Mouse (Mus musculus): ENCODE measurements at regions not wholly inside any gene's neighbourhood (a gene's known extent, or its start where the extent isn't known, plus 50 kb on each side); places are given as distances from the start of the nearest gene placed in this dataset.
"Not testable (repeated sequence)": the region's sequence is repeated elsewhere in the genome, so short reads cannot be mapped to it uniquely, and the experiment has no call there.

DNA sequence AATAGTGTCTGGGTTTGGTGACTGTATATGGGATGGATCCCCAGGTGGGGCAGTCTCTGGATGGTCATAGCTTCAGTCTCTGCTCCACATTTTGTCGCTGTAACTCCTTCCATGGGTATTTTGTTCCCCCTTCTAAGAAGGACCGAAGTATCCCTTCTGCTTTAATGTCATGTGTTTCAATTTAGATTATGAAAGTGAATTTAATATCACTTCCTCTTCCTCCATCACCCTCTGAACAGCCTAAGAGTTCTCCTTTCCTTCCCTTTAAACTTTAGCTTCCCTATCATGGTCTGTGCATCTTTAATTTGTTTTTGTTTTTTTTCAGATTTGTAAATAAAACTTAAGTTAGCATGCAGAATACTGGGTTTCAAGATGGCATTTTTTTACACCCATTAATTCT, 211.0 kb upstream of the Phyhipl start:
- DNase-seq (ENCODE audit: low read depth, low spot score), result no peak

DNA sequence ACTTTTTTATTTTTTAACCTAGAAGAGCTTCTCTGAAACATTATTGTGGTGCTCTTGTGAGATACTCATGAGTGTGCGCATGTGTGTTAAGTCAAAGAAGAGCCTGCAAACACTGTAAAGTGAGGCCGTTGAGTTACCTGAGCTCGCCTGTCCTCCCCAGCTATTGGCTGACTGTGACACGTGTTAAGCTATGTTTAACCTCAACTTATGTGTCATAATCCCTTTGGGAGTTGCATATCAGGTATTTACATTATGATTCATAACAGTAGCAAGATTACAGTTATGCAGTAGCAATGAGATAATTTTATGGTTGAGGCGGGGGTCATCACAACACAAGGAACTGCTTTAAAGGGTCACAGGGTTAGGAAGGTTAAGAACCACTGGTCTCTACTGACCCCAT, 208.9 kb upstream of the Phyhipl start:
- DNase-seq (ENCODE audit: low read depth, low spot score), result no peak

DNA sequence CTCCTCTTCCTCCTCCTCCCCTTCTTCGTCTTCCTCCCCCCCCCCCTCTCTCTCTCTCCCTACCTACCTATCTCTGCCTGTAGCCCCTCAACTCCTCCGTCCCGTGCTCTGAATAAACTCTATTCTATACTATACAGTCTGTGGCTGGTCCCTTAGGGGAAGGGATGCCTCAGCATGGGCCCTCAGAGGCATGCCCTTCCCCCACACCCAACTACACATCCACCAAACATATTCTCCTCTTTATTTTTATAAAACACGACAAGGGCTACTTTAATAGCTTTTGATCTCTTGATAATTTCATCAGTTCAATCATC, 206.2 kb upstream of the Phyhipl start:
- DNase-seq (ENCODE audit: low read depth, low spot score), result no peak

DNA sequence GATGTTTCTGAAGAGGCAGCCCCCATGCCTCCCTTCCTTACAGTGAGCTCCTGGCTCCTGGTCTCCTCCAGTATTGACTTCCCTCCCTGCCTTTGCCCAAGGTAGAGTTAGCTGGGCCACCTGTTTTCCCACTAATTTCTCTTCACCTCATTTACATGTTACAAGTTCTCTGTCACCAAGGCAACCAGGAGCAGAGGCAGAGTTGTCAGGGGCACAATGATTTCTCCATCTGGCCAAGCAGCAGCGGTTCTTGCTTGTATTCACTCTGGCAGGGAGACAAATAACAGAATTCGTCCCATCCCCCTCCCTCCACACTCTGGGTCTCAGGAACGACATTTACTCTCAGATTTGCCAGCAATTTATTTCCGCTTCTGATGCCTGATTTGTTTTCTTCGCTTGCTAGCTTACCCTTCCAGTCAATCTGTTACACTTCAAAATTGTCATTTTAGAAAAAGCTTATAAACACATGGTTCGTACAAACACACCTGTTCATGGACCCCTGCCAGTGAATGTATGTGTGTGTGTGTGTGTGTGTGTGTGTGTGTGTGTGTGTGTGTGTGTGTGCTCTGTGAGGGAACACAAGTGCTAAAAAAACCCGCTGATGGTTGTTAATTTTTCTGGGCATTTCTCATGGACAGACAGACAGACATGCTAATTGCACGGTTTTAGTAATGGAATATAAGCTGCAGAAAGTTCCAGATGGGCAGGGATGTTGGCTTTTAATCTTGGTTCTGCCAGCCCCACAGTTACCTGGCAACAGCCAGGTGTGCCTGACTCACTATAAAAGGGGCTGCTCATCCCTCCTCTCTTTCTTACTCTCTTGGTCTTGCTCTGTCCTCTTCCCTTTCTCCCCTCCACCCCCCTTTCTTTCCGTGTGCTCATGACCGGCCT, 205.6 kb upstream of the Phyhipl start:
- DNase-seq (ENCODE audit: low read depth, low spot score), result peak; percentile 85

DNA sequence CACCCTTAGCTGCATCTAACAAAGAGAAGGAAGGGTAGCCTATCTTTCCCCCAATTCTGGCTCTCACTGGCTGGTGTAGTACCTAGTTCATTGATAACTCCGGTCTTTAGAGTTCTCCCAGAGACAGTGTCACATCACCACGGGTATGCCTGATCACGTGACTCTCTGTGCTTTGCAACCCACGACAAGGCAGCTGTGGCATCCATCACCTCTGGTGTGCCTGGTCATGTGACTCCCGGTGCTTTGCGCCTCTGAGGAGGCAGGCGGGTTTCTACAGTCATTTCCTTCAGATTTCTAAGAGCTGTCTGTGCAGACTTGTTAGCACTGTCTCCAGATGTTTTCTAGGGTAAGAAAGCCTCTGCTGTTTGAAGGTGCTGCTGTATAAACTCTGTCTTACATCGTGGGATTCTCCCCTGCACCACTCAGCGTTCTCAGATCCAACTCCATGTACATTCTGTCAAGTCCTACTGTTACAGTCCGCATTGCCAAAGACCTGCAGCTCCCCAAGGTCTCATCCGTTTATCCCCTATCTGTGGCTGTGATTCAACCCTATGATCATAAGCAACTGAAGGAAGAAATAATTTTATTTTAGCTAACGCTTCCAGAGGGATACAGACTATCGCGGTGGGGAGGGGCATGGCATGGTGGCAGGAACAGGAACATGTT, 201.5 kb upstream of the Phyhipl start:
- DNase-seq (ENCODE audit: low read depth, low spot score), result peak; percentile 52

DNA sequence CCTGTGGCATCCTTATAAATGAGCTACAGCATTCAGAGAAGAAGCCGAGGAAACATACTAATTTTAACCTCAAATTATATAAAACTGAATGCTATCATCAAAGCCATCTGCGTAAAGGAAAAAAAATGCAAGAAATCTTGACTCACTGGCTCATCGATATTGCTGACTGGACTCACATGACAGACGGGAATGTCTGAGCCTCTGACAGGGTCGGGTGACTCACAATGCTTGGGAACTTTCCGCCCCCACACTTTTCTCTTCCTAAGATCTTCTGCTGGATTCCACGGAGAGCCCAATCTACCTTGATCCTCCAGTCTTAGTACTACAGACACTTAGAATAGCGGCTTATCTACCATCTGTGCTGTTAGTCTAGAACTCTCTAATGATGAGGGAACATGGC, 200.2 kb upstream of the Phyhipl start:
- DNase-seq (ENCODE audit: low read depth, low spot score), result peak; percentile 86

DNA sequence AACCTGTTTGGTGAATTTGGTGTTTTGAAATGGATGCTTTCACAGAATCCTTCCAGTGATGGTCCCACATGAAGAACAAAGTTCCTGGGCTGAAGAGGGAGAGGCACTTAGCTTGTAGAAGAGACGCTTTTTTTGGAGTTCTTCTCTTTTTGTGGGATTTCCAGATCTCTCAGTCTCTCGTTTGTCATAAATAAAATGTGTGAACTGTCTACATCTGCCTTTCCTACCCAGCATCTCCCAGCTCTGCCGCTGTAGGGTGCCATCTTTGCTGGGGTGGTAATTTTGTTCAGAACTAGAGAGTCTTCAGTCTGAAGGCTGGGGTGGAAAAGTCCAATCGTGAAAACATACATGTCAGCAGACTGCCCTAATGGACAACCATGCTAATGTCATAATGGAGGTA, 197.8 kb upstream of the Phyhipl start:
- peak; percentile 61 for DNase-seq (ENCODE audit: low read depth, low spot score)

DNA sequence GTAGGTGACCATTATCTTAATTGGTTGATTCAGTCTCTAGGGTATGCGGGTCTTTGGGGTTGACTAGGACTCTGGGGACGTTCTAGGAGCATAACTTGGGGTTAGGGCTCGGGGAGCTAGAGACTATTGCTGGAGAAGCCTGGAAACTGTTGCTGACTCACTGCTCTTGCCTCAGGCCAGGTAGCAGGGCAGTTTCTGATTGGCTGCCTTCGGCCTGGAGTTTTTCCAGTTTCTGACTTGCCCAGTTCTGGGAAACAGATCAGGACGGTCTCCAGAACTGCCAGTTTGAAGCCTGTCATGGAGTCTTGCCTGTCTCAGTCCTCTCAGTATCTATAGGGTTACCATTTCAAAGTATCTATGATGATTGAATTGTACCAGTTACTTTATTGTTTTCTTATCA, 192.4 kb upstream of the Phyhipl start:
- no peak for DNase-seq (ENCODE audit: low read depth, low spot score)

DNA sequence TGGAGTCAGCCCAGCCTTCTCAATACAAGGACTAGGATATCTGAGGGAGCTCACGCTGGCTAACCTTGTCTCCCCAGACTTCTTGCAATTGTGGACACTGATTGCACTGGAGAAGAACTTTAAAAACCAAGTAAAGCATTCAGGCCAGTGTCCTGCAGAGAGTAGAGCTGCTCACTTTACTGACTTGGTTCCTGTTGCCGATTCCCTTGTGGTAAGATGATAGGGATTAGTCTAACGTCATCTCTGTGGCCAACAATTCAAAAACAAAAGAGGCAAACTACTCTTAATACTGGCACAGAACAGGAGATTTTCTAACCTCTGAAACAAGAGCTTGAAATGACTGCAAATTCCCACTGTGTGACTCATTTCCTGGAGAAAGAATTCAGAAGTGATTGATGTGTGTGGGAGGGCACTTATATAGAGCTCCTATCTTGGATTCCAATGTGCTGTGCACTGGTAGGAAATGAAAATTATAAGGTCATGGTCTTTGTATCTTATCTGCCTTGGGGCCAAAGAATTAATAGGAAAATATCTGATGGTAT, 191.6 kb upstream of the Phyhipl start:
- peak; percentile 79 for DNase-seq (ENCODE audit: low read depth, low spot score)

DNA sequence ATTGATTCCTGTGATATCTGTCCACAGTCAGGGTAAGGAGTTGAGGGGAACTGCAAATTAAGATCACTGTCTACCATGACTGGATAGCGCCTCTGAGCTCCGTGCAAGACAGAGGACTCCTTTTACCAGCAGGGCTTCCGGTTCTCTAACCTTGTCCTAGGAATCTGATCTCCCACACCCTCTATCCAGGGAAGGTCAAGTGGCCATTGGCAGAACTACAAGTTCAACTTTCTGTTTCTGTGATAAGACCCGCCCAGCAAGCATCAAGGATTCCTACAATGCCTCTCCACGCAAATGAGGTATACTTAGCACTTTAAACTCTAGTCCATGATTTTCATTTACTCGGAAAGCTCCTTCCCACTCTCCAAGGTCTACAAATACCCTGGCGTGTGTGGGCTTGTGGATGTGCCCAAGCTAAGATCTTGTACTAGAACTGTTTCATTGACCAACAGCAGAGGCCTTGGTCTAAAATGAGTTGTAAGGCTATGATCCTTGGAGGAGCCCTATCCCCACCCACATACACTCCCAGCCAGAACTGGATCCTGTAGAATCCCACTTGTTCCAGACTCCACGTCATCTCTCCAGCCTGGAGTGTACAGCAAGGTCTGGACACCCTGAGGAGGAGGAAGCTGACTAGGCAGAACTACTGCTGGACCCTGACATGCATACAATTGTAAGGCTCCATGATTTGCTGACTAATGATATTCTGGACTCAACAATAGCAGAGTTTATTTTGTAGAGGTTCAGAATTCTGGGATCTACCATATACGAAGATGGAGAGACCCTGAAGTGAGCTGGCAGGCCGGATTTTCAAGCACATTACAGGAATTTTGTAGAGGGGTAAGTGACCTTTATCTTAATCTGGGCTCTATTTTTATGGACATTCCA, 190.8 kb upstream of the Phyhipl start:
- no peak for DNase-seq (ENCODE audit: low read depth, low spot score)

DNA sequence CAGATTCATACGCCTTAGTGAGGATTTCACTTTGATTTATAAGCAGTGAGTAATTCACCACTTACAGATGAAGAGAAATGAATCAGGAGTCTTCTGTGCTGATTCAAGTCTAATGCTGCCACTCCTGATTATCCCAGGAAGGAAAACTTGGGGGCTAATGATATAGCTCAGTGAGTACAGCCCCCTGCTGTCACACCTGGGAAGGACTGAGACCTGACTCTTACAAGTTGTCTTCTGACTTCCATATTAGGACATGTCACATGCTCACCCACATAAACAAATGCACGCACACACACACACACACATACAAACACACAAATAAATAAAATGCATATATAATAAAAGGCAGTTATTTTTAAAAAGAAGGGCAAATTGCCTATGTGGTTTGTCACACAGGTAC, 188.1 kb upstream of the Phyhipl start:
- no peak for DNase-seq (ENCODE audit: low read depth, low spot score)

DNA sequence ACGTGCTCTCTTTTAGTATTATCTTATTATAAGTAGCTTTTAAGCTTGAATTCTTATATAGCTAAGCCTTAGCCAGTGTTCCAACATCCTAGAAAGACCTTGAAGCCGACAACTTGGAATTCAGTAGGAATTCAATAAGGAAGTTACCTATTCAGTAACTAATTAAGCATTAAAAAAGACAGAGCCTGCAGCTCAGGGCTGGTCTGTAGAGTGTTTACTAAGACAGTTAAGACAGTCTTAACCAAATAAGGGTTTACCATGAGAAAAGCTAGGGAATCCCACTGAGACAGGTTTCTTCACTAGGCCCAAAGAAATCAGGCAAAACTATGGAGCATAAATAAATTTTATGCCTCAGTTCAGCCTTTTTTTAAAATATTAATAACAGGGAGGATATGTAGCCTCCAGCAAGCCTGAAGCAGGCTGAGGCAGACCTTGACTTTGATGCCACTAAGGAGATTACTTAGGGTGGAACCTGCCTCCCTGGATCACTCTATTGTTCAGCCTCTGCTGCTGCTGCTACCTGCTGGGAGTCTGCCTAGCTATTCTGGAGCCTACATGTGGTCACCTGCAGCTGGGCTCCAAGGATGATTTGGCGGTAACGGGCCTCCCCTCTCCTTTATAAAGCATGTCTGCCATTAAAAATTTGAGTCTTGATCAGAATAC, 186.5 kb upstream of the Phyhipl start:
- no peak for DNase-seq (ENCODE audit: low read depth, low spot score)

DNA sequence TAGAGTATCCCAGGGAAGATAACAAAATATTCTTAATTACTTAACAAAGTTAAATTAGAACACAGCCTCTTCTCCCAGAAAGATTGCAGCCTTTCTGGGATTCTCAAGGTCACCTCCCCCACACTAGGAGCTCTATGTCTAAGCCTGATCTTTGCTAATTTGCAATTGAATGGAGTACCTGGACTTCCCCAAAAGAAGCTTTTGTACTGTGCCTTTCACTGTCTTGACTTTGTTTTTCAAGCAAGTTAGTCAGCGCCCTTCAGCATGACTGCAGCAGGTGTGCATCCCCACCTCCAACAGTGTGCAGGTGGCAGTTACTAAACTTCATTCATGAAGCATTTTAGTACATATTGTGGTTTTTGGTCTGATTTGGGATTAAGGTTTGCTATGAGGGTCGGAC, 185.4 kb upstream of the Phyhipl start:
- DNase-seq (ENCODE audit: low read depth, low spot score), result not testable (repeated sequence)

DNA sequence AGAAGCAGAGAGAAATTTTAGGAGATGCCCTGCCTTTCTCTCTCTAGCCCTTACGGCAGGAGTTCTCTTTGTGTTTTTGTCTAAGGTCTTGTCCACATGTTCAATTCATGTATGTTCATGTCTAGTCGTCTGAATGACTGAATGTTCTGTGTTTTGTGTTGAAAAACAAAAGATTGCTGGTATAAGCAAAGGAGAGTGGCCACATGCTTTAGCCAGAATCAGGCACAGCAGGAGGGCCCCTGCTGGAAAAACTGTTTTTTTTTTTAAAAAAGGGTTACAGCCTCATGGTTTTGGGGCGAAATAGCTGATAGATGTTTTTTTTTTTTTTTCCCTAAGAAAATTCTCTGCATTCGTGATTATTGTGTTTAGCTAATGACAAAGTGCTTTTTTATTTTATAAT, 182.4 kb upstream of the Phyhipl start:
- DNase-seq (ENCODE audit: low read depth, low spot score), result no peak

DNA sequence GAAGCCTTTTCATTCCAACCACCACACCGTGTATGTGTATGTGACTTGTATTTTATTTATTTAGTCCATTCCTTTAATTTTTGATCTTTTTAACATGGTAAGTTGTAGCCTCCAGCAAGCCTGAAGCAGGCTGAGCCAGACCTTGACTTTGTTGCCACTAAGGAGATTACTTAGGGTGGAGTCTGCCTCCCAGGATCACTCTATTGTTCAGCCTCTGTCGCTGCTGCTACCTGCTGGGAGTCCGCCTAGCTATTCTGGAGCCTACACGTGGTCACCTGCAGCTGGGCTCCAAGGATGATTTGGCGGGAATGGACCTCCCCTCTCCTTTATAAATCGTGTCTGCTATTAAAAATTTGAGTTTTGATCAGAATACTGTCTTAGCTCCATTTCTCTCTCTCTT, 181.6 kb upstream of the Phyhipl start:
- no peak for DNase-seq (ENCODE audit: low read depth, low spot score)

DNA sequence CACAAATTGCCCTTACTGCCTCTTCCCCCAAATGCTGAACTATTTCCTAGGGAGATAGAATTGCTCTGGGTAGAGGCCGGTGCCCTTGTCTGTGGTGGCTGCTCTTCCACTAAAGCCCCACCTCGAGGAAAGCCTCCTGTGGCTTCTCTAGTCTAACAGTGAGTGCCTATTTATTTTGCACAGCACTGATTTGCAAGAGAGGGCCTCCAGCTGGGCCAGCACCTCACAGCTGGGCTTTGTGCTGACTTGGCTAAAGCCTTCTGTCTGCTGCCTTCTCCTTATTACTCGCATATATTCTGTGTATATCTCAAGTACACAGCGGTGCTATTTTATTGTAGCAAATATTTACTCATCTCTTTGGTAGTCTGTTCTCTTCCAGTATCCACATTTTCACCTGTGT, 176.9 kb upstream of the Phyhipl start:
- DNase-seq (ENCODE audit: low read depth, low spot score), result peak; percentile 41

DNA sequence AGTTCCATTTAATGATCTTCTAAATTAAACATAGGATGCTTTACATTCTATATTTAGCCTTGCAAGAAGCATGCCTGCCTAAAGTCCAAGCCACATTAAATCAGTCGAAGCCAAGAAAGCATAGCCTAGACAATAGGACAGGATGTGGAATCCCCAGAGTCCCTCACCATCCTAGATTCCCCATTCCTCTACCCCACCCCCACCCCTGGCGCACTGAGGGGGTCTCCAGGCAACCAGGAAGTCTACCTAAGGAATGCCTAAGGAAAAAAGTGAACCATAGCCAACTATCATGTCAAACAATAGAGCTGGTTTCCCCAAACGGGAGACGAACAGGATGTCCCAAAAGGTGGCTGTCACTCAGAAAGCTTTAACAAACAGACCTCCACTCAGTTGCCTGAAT, 172.5 kb upstream of the Phyhipl start:
- no peak for DNase-seq (ENCODE audit: low read depth, low spot score)

DNA sequence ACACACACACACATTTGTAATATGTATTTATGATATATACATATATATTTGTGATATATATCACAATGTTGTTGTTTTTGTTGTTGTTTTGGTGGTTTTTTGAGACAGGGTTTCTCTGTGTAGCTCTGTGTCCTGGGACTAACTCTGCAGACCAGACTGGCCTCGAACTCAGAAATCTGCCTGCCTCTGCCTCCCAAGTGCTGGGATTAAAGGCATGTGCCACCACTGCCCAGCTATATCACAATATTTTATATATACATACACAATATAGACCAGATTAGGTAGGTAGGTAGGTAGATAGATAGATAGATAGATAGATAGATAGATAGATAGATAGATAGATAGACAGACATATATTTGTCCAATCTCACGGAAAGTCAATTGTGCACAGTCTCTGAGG, 171.8 kb upstream of the Phyhipl start:
- DNase-seq (ENCODE audit: low read depth, low spot score), result not testable (repeated sequence)

DNA sequence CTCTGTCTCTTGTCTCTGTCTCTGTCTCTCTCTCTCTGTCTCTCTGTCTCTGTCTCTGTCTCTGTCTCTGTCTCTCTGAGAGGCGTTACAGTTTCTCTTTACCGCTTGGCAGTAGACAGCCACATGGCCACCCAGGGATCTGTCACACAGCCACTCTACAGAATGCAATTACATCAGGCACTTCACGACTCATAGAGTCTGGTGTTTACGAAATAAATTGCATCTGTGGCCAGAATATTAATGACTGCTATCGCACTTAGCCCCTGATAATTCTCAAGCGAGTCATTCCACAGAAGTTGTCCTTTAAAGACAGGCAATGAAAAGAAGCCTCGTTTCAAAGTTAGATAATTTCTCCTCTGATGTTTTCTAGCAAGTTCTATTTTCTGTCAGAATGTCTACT, 170.9 kb upstream of the Phyhipl start:
- DNase-seq (ENCODE audit: low read depth, low spot score), result no peak

DNA sequence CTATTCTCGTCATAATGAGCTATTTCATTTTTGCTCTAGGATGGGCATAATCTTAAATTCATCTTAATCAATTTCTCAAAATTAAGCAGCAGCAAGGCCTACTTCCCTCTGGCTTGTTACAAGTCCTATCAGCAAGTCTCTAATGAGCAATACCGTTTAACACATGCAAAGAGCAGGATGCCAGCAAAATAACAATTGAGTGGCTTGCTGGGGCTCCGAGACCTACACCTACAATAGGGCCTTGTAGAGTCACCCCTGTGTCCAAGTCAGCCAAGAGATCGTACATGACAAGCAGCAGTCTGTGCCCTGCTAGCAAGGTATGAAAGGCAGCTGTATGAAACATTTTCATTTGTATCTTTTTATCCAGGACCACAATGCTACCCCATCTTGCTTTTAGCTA, 169.7 kb upstream of the Phyhipl start:
- DNase-seq (ENCODE audit: low read depth, low spot score), result no peak

DNA sequence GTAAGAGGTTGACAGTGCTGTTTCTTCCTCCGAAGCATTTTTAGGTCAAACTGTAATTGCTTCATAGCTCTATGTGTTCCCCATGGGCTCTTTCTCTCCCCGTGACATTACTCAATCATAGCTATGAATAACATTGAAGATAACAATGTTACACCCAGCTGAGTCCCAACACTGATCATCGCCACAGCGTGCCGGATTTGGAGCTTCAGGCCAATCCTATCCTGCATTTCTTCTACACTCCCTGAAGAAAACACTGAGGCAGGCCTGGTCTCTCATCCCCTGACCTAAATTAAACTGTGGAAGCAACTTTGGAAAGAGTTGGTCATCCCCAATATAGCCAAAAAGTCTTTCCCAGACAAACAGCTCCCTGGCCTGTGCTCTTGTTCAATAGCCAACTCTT, 168.7 kb upstream of the Phyhipl start:
- no peak for DNase-seq (ENCODE audit: low read depth, low spot score)

DNA sequence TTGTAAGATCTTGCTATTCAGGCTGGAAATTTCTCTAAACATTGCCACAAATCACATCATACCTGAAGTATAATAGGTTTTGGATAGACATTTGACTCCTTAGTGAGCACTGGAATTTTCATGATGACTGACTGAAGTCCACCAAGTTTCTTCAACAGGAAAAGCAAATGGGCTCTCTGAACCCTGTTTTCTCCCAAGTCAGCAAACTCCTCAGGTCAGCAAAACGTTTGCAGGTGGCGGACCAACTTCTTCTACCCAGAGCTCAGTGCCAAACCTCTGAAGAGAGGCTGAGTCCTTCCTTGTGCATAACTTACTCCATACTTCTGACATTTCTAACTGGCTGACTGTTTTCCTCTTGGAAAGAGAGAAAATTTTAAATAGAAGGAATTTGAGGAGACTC, 164.2 kb upstream of the Phyhipl start:
- no peak for DNase-seq (ENCODE audit: low read depth, low spot score)

Data from brain, adult 2 months (tissue).